Mouse (Mus musculus) stomach, postnatal 0 days (tissue): ENCODE measurements around the gene Tmem199.

Experiments used
- CTCF ChIP-seq: IDR thresholded peaks from 2 replicates; pipeline ENCODE4 v1.5.1; 2016; ENCODE audit warnings: antibody characterized with exemption, low read depth, mild to moderate bottlenecking, moderate library complexity
- EP300 ChIP-seq: optimal IDR thresholded peaks from 2 replicates; pipeline ENCODE3; 2016; ENCODE audit warnings: antibody characterized with exemption

DNA sequence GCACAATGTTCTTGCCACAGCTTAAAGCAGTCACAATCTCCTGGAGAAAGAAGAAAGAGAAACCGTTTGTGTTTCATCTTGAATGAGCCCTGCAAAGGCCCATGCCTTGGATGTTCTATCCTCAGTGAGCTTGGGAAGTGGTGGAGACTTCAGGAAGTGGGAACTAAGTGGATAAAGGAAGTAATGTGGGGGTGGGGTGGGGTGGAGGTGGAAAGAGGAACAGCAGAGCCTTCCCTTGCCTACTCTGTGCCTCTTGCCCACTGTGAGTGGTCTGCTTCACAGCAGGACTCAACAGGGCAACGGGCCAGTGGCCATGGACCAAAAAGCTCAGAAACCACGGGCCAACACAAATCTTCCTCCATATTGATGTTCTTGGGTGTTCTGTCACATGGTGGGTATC is 36.7 kb downstream of the Tmem199 start:
- TF ChIP-seq CTCF (no peak), EP300 (no peak)
